In the genomic region with DNA sequence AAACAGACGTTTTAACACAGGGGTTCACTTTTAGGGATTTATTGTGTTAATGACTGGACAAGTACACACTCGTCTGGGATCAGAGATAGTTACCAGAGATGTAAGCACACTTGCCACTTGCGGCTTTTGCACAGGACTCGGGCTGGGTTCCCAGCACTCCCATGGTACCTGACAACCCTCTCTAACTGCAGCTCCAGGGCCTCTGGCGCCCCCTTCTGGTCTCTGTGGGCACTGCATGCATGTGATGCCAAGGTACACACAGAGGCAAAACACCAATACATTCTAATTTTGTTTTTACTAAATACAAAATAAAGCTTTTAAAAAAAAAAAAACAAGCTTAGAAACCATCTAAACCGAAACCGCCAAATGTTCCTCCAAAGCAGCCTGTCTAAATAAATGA, we compare ENCODE assay signal across 15 mouse cellular contexts. TPM values are rescaled to one million over a fixed set of nuclear protein-coding genes. Genes with fewer than 3 reads are reported as not detected.
DNase-seq lines count a peak whose midpoint lies in the region; ATAC-seq and TF ChIP-seq lines count a peak whose summit lies in the region.
"Had no signal": no experiment of that assay in that cellular context is flagged by ENCODE, and none has a peak within 500 bp of the region (broad histone marks: within the 10 kb centered on the region; RNA-seq: fewer than 3 reads in every experiment).

No protein-coding gene starts in this region.

- TF ChIP-seq CTCF in gastrocnemius, adult 2 months (IDR thresholded peaks at IDR 0.05) = peak; percentile 52
- peak; percentile 55 for TF ChIP-seq CTCF in liver, postnatal 0 days (IDR thresholded peaks at IDR 0.05; ENCODE audit: low read depth)
- TF ChIP-seq CTCF in E14TG2a.4 (conservative IDR thresholded peaks at IDR 0.05; ENCODE audit: low read length) = peak; percentile 85

- intact Hi-C loops in gastrocnemius, adult 2 months (cut with DNase I) = no loop called here

- 83% methylated on average over 7 of the region's 7 CpGs for WGBS in liver, postnatal 0 days (ENCODE audit: insufficient replicate concordance)
- WGBS in liver, embryonic 12.5 days (ENCODE audit: insufficient replicate concordance) = 77% methylated on average over 7 of the region's 7 CpGs
- 84% methylated on average over 7 of the region's 7 CpGs for WGBS in heart, embryonic 10.5 days

- no peaks in the 10 kb centered on the region for H3K9me3 ChIP-seq in liver, postnatal 0 days (ENCODE audit: low read length)
- H3K9me3 ChIP-seq in liver, embryonic 12.5 days (replicated peaks) = no peaks in the 10 kb centered on the region
- H3K9me3 ChIP-seq in E14TG2a.4 (ENCODE audit: low read length) = no peaks in the 10 kb centered on the region; the same call in 1 of the 2 replicates
- peaks cover 2% of the 10 kb centered on the region; the same call in 1 of the 2 replicates for H3K9me3 ChIP-seq in heart, embryonic 10.5 days
- H3K9me3 ChIP-seq: embryonic facial prominence, embryonic 12.5 days; kidney, embryonic 15.5 days; liver, embryonic 13.5 days; neural tube, embryonic 15.5 days had no signal

- no peak for ATAC-seq in liver, postnatal 0 days
- ATAC-seq in liver, embryonic 12.5 days = no peak

- no peak overlapping the region for H3K4me3 ChIP-seq in gastrocnemius, adult 2 months
- H3K4me3 ChIP-seq in liver, postnatal 0 days (ENCODE audit: low read depth, low read length) = no peak overlapping the region
- H3K4me3 ChIP-seq in liver, embryonic 12.5 days = no peak overlapping the region
- no peak overlapping the region for H3K4me3 ChIP-seq in E14TG2a.4 (replicated peaks; ENCODE audit: low read length)
- no peak overlapping the region for H3K4me3 ChIP-seq in heart, embryonic 10.5 days
- H3K4me3 ChIP-seq: embryonic facial prominence, embryonic 12.5 days; kidney, embryonic 15.5 days; liver, embryonic 13.5 days; midbrain, embryonic 10.5 days; neural tube, embryonic 15.5 days had no signal

- peaks cover 27% of the 10 kb centered on the region for H3K4me1 ChIP-seq in liver, postnatal 0 days (ENCODE audit: insufficient read depth)
- peaks cover 24% of the 10 kb centered on the region for H3K4me1 ChIP-seq in liver, embryonic 12.5 days
- H3K4me1 ChIP-seq in E14TG2a.4 (replicated peaks; ENCODE audit: low read depth, low read length) = peaks cover 84% of the 10 kb centered on the region
- peaks cover 54% of the 10 kb centered on the region for H3K4me1 ChIP-seq in heart, embryonic 10.5 days

- H3K9ac ChIP-seq in liver, postnatal 0 days (replicated peaks) = no peak overlapping the region
- no peak overlapping the region for H3K9ac ChIP-seq in liver, embryonic 12.5 days
- H3K9ac ChIP-seq: embryonic facial prominence, embryonic 12.5 days; kidney, embryonic 15.5 days; liver, embryonic 13.5 days; neural tube, embryonic 15.5 days had no signal

- no peak for DNase-seq in gastrocnemius, adult 2 months
- no peak for DNase-seq in gastrocnemius, postnatal 10 days
- DNase-seq in liver, postnatal 0 days = no peak
- DNase-seq in ZHBTc4 (ENCODE audit: low read depth, low spot score) = peak; percentile 59
- DNase-seq in heart, embryonic 10.5 days (ENCODE audit: low spot score) = no peak
- DNase-seq in c-Kit-positive CD71-positive TER-119-positive erythroid progenitor cells, embryonic 14.5 days (ENCODE audit: low spot score) = no peak
- DNase-seq: cerebellum, adult 11-12 months; layer of hippocampus, postnatal 36 days; liver, embryonic 13.5 days had no signal

- no peak for TF ChIP-seq EP300 in liver, postnatal 0 days (IDR thresholded peaks at IDR 0.05; ENCODE audit: low read depth)

- no peaks in the 10 kb centered on the region for H3K36me3 ChIP-seq in liver, postnatal 0 days (replicated peaks; ENCODE audit: insufficient read depth, low read length)
- H3K36me3 ChIP-seq in liver, embryonic 12.5 days = no peaks in the 10 kb centered on the region; the same call in 1 of the 2 replicates
- 0 out of 2 replicates have a peak, but pooled peaks cover 5% of the 10 kb centered on the region for H3K36me3 ChIP-seq in E14TG2a.4 (ENCODE audit: insufficient read depth, low read length)
- 0 out of 2 replicates have a peak, but pooled peaks cover 2% of the 10 kb centered on the region for H3K36me3 ChIP-seq in heart, embryonic 10.5 days
- H3K36me3 ChIP-seq: embryonic facial prominence, embryonic 12.5 days; kidney, embryonic 15.5 days; liver, embryonic 13.5 days; midbrain, embryonic 10.5 days; neural tube, embryonic 15.5 days had no signal

- peaks cover 3% of the 10 kb centered on the region; the same call in 1 of the 2 replicates for H3K27me3 ChIP-seq in liver, postnatal 0 days (ENCODE audit: insufficient read depth, low read length)
- H3K27me3 ChIP-seq in liver, embryonic 12.5 days (replicated peaks) = peaks cover 30% of the 10 kb centered on the region
- H3K27me3 ChIP-seq in E14TG2a.4 (ENCODE audit: insufficient read depth, low read length) = no peaks in the 10 kb centered on the region
- no peaks in the 10 kb centered on the region for H3K27me3 ChIP-seq in heart, embryonic 10.5 days (ENCODE audit: insufficient read depth, poor library complexity, severe bottlenecking)
- H3K27me3 ChIP-seq: embryonic facial prominence, embryonic 12.5 days; kidney, embryonic 15.5 days; neural tube, embryonic 15.5 days had no signal

- no peak overlapping the region for H3K27ac ChIP-seq in gastrocnemius, adult 2 months
- H3K27ac ChIP-seq in liver, postnatal 0 days (ENCODE audit: low read depth) = no peak overlapping the region
- H3K27ac ChIP-seq in liver, embryonic 12.5 days = no peak overlapping the region
- H3K27ac ChIP-seq in heart, embryonic 10.5 days = no peak overlapping the region
- H3K27ac ChIP-seq: embryonic facial prominence, embryonic 12.5 days; liver, embryonic 13.5 days; neural tube, embryonic 15.5 days had no signal

- H3K4me2 ChIP-seq in liver, postnatal 0 days (ENCODE audit: low read depth, low read length) = no peak overlapping the region
- no peak overlapping the region for H3K4me2 ChIP-seq in liver, embryonic 12.5 days
- H3K4me2 ChIP-seq: embryonic facial prominence, embryonic 12.5 days; kidney, embryonic 15.5 days; liver, embryonic 13.5 days; neural tube, embryonic 15.5 days had no signal

RNA-seq across cellular contexts. Expression of a gene that starts 58.4 kb away (rescaled TPM):
- 10 to 100 TPM in 1 of 2 experiments, 1 to 10 TPM in 1; 9.4 to 11.3 TPM for total RNA-seq in gastrocnemius, adult 2 months (2021)
- total RNA-seq in gastrocnemius, postnatal 10 days (2021) = 10 to 100 TPM; 12.8 to 16.3 TPM
- polyA plus RNA-seq in liver, postnatal 0 days (2015; fragmentation: Nextera tagmentation; extraction: Ambion mirVana) = 4.0 and 4.8 TPM in 2 replicates
- polyA plus RNA-seq in liver, embryonic 12.5 days (2016; fragmentation: Nextera tagmentation; extraction: Ambion mirVana) = 3.9 and 4.2 TPM in 2 replicates
- 11.9 and 15.1 TPM in 2 replicates for polyA plus RNA-seq in heart, embryonic 10.5 days (2016; fragmentation: Nextera tagmentation; extraction: Ambion mirVana)
